Mouse (Mus musculus): Measurements from ENCODE around the gene Cdh23. TPM values are rescaled to one million over a fixed set of nuclear protein-coding genes. Genes with fewer than 3 reads are reported as not detected.

Gene Cdh23
- total and polyA plus RNA-seq, 3 experiments: 0.05 TPM; not detected in 2

GRCm38 (mm10) chr10:60660986-60661385 is 35.3 kb downstream of the Cdh23 start:
- no peak for DNase-seq (ENCODE audit: low spot score)
- no peaks in the 10 kb centered on the region for H3K4me1 ChIP-seq (ENCODE audit: insufficient read depth, low read depth, low read length)

GRCm38 (mm10) chr10:60659450-60660020 is 36.8 kb downstream of the Cdh23 start:
- peaks cover 41% of the 10 kb centered on the region for H3K9me3 ChIP-seq (replicated peaks)
- no peak for ATAC-seq (ENCODE audit: extremely low read depth, insufficient number of reproducible peaks, low FRiP score, poor library complexity, severe bottlenecking)
- TF ChIP-seq TAL1 (conservative IDR thresholded peaks at IDR 0.05; ENCODE audit: low read depth, low read length) (no peak), CTCF (IDR thresholded peaks at IDR 0.05; ENCODE audit: low read depth, low read length) (no peak), POLR2AphosphoS5 (IDR thresholded peaks at IDR 0.05; ENCODE audit: insufficient replicate concordance, low read depth, low read length) (no peak), GATA1 (IDR thresholded peaks at IDR 0.05; ENCODE audit: borderline replicate concordance, low read length) (no peak), GATA2 (IDR thresholded peaks at IDR 0.05; ENCODE audit: borderline replicate concordance, low read depth, low read length) (no peak)
- H3K4me3 ChIP-seq (ENCODE audit: low read depth, low read length): no peak overlapping the region
- no peaks in the 10 kb centered on the region for H3K27me3 ChIP-seq (ENCODE audit: insufficient read depth, low read length)
- H3K4me1 ChIP-seq (ENCODE audit: insufficient read depth, low read depth, low read length): no peaks in the 10 kb centered on the region
- no peaks in the 10 kb centered on the region for H3K36me3 ChIP-seq (replicated peaks)
- DNase-seq (ENCODE audit: low spot score): no peak

More at GRCm38 (mm10) chr10:60660986-60661385, 35.3 kb downstream of the Cdh23 start:
- Histone ChIP-seq H3K4me3 (ENCODE audit: low read depth, low read length) (no peak overlapping the region), H3K36me3 (replicated peaks) (no peaks in the 10 kb centered on the region), H3K27me3 (ENCODE audit: insufficient read depth, low read length) (no peaks in the 10 kb centered on the region), H3K9me3 (replicated peaks) (peaks cover 31% of the 10 kb centered on the region)
- no peak for TF ChIP-seq CTCF (IDR thresholded peaks at IDR 0.05; ENCODE audit: low read depth, low read length)
- ATAC-seq (ENCODE audit: extremely low read depth, insufficient number of reproducible peaks, low FRiP score, poor library complexity, severe bottlenecking): no peak

GRCm38 (mm10) chr10:60658176-60658575 is 38.1 kb downstream of the Cdh23 start:
- H3K36me3 ChIP-seq (replicated peaks): no peaks in the 10 kb centered on the region
- H3K9me3 ChIP-seq (replicated peaks): peaks cover 44% of the 10 kb centered on the region
- ATAC-seq (ENCODE audit: extremely low read depth, insufficient number of reproducible peaks, low FRiP score, poor library complexity, severe bottlenecking) (no peak), DNase-seq (ENCODE audit: low spot score) (no peak)
- H3K27me3 ChIP-seq (ENCODE audit: insufficient read depth, low read length): no peaks in the 10 kb centered on the region
- no peak for TF ChIP-seq GATA2 (IDR thresholded peaks at IDR 0.05; ENCODE audit: borderline replicate concordance, low read depth, low read length)
- TF ChIP-seq GATA1 (IDR thresholded peaks at IDR 0.05; ENCODE audit: borderline replicate concordance, low read length): no peak
- TF ChIP-seq CTCF (IDR thresholded peaks at IDR 0.05; ENCODE audit: low read depth, low read length): no peak
- TF ChIP-seq POLR2AphosphoS5 (IDR thresholded peaks at IDR 0.05; ENCODE audit: insufficient replicate concordance, low read depth, low read length): no peak
- no peak for TF ChIP-seq TAL1 (conservative IDR thresholded peaks at IDR 0.05; ENCODE audit: low read depth, low read length)
- H3K4me1 ChIP-seq (ENCODE audit: insufficient read depth, low read depth, low read length): no peaks in the 10 kb centered on the region
- H3K4me3 ChIP-seq (ENCODE audit: low read depth, low read length): no peak overlapping the region

GRCm38 (mm10) chr10:60653675-60654074 is 42.6 kb downstream of the Cdh23 start:
- H3K36me3 ChIP-seq (replicated peaks): no peaks in the 10 kb centered on the region
- no peaks in the 10 kb centered on the region for H3K27me3 ChIP-seq (ENCODE audit: insufficient read depth, low read length)
- TF ChIP-seq POLR2AphosphoS5 (IDR thresholded peaks at IDR 0.05; ENCODE audit: insufficient replicate concordance, low read depth, low read length): no peak
- no peak for TF ChIP-seq TAL1 (conservative IDR thresholded peaks at IDR 0.05; ENCODE audit: low read depth, low read length)
- TF ChIP-seq CTCF (IDR thresholded peaks at IDR 0.05; ENCODE audit: low read depth, low read length): no peak
- no peak for TF ChIP-seq GATA2 (IDR thresholded peaks at IDR 0.05; ENCODE audit: borderline replicate concordance, low read depth, low read length)
- TF ChIP-seq GATA1 (IDR thresholded peaks at IDR 0.05; ENCODE audit: borderline replicate concordance, low read length): no peak
- ATAC-seq (ENCODE audit: extremely low read depth, insufficient number of reproducible peaks, low FRiP score, poor library complexity, severe bottlenecking) (no peak), DNase-seq (ENCODE audit: low spot score) (no peak)
- H3K9me3 ChIP-seq (replicated peaks): peaks cover 45% of the 10 kb centered on the region
- no peak overlapping the region for H3K4me3 ChIP-seq (ENCODE audit: low read depth, low read length)
- no peaks in the 10 kb centered on the region for H3K4me1 ChIP-seq (ENCODE audit: insufficient read depth, low read depth, low read length)

- no peaks in the 10 kb centered on the region for H3K36me3 ChIP-seq (replicated peaks)
- H3K9me3 ChIP-seq (replicated peaks): peaks cover 45% of the 10 kb centered on the region
- ATAC-seq (ENCODE audit: extremely low read depth, insufficient number of reproducible peaks, low FRiP score, poor library complexity, severe bottlenecking) (no peak), DNase-seq (ENCODE audit: low spot score) (no peak)
- no peaks in the 10 kb centered on the region for H3K4me1 ChIP-seq (ENCODE audit: insufficient read depth, low read depth, low read length)
- H3K27me3 ChIP-seq (ENCODE audit: insufficient read depth, low read length): no peaks in the 10 kb centered on the region
- no peak overlapping the region for H3K4me3 ChIP-seq (ENCODE audit: low read depth, low read length)
- TF ChIP-seq GATA1 (IDR thresholded peaks at IDR 0.05; ENCODE audit: borderline replicate concordance, low read length) (no peak), CTCF (IDR thresholded peaks at IDR 0.05; ENCODE audit: low read depth, low read length) (no peak), POLR2AphosphoS5 (IDR thresholded peaks at IDR 0.05; ENCODE audit: insufficient replicate concordance, low read depth, low read length) (no peak), GATA2 (IDR thresholded peaks at IDR 0.05; ENCODE audit: borderline replicate concordance, low read depth, low read length) (no peak), TAL1 (conservative IDR thresholded peaks at IDR 0.05; ENCODE audit: low read depth, low read length) (no peak)
Measured at GRCm38 (mm10) chr10:60653106-60653505, 43.2 kb downstream of the Cdh23 start.

- peaks cover 35% of the 10 kb centered on the region for H3K9me3 ChIP-seq (replicated peaks)
- ATAC-seq (ENCODE audit: extremely low read depth, insufficient number of reproducible peaks, low FRiP score, poor library complexity, severe bottlenecking) (no peak), DNase-seq (ENCODE audit: low spot score) (no peak)
- no peaks in the 10 kb centered on the region for H3K27me3 ChIP-seq (ENCODE audit: insufficient read depth, low read length)
- H3K36me3 ChIP-seq (replicated peaks): no peaks in the 10 kb centered on the region
- no peak for TF ChIP-seq GATA2 (IDR thresholded peaks at IDR 0.05; ENCODE audit: borderline replicate concordance, low read depth, low read length)
- no peak for TF ChIP-seq TAL1 (conservative IDR thresholded peaks at IDR 0.05; ENCODE audit: low read depth, low read length)
- TF ChIP-seq POLR2AphosphoS5 (IDR thresholded peaks at IDR 0.05; ENCODE audit: insufficient replicate concordance, low read depth, low read length): no peak
- no peak for TF ChIP-seq CTCF (IDR thresholded peaks at IDR 0.05; ENCODE audit: low read depth, low read length)
- no peak for TF ChIP-seq GATA1 (IDR thresholded peaks at IDR 0.05; ENCODE audit: borderline replicate concordance, low read length)
- H3K4me1 ChIP-seq (ENCODE audit: insufficient read depth, low read depth, low read length): no peaks in the 10 kb centered on the region
- H3K4me3 ChIP-seq (ENCODE audit: low read depth, low read length): no peak overlapping the region
Measured at GRCm38 (mm10) chr10:60644079-60644641, 52.1 kb downstream of the Cdh23 start.

Measured in G1E (cell line).